Mouse (Mus musculus): ENCODE data around the gene Hdac2. TPM values are rescaled to one million over a fixed set of nuclear protein-coding genes. Genes with fewer than 3 reads are reported as not detected.

Hdac2 gene
- 79.5 and 85.9 TPM in 2 replicates for polyA plus RNA-seq (2015; fragmentation: Nextera tagmentation; extraction: Ambion mirVana)

- Histone ChIP-seq H3K4me1 (replicated peaks; ENCODE audit: control insufficient read depth, insufficient read depth) (no peaks in the 10 kb centered on the region), H3K9me3 (ENCODE audit: control insufficient read depth, low read length) (no peaks in the 10 kb centered on the region), H3K4me2 (replicated peaks; ENCODE audit: low read depth) (peak within 1 kb of the TSS; percentile 75), H3K27ac (replicated peaks) (peak within 1 kb of the TSS; percentile 98), H3K9ac (ENCODE audit: low read length) (peak within 1 kb of the TSS; percentile 97), H3K4me3 (ENCODE audit: low read depth, low read length) (peak within 1 kb of the TSS; percentile 94), H3K27me3 (ENCODE audit: control insufficient read depth, insufficient read depth, low read length) (no peaks in the 10 kb centered on the region), H3K36me3 (ENCODE audit: control insufficient read depth, insufficient read depth, low read length) (no peaks in the 10 kb centered on the region)
- TF ChIP-seq CTCF (IDR thresholded peaks at IDR 0.05; ENCODE audit: low read depth) (no peak), EP300 (optimal IDR thresholded peaks at IDR 0.05) (no peak)
- WGBS = under 1% methylated on average over 61 of the region's 67 CpGs
- DNase-seq (ENCODE audit: low spot score) (peak; percentile 87), ATAC-seq (ENCODE audit: low FRiP score, low TSS enrichment) (peak; percentile 98)
Measured at GRCm38 (mm10) chr10:36974086-36974675, at the start of gene Hdac2. Gene Hdac2 (plus strand): TSS chr10:36974544.

GRCm38 (mm10) chr10:36928212-36928611, 46.1 kb upstream of the Hdac2 start:
- Histone ChIP-seq H3K9me3 (ENCODE audit: control insufficient read depth, low read length) (no peaks in the 10 kb centered on the region), H3K4me3 (ENCODE audit: low read depth, low read length) (no peak overlapping the region), H3K4me1 (replicated peaks; ENCODE audit: control insufficient read depth, insufficient read depth) (no peaks in the 10 kb centered on the region), H3K27me3 (ENCODE audit: control insufficient read depth, insufficient read depth, low read length) (no peaks in the 10 kb centered on the region), H3K27ac (replicated peaks) (no peak overlapping the region), H3K9ac (ENCODE audit: low read length) (no peak overlapping the region), H3K36me3 (ENCODE audit: control insufficient read depth, insufficient read depth, low read length) (no peaks in the 10 kb centered on the region), H3K4me2 (replicated peaks; ENCODE audit: low read depth) (no peak overlapping the region)
- TF ChIP-seq CTCF (IDR thresholded peaks at IDR 0.05; ENCODE audit: low read depth) (peak; percentile 24; the same call in 1 of the 2 replicates), EP300 (optimal IDR thresholded peaks at IDR 0.05) (no peak)
- ATAC-seq (ENCODE audit: low FRiP score, low TSS enrichment) (no peak), DNase-seq (ENCODE audit: low spot score) (no peak)
- 70% methylated on average over 3 of the region's 3 CpGs for WGBS

GRCm38 (mm10) chr10:36935863-36936262, 38.5 kb upstream of the Hdac2 start:
- Histone ChIP-seq H3K9me3 (ENCODE audit: control insufficient read depth, low read length) (no peaks in the 10 kb centered on the region), H3K4me2 (replicated peaks; ENCODE audit: low read depth) (no peak overlapping the region), H3K27ac (replicated peaks) (no peak overlapping the region), H3K4me1 (replicated peaks; ENCODE audit: control insufficient read depth, insufficient read depth) (no peaks in the 10 kb centered on the region), H3K27me3 (ENCODE audit: control insufficient read depth, insufficient read depth, low read length) (no peaks in the 10 kb centered on the region), H3K9ac (ENCODE audit: low read length) (no peak overlapping the region), H3K4me3 (ENCODE audit: low read depth, low read length) (no peak overlapping the region), H3K36me3 (ENCODE audit: control insufficient read depth, insufficient read depth, low read length) (no peaks in the 10 kb centered on the region)
- TF ChIP-seq EP300 (optimal IDR thresholded peaks at IDR 0.05) (no peak), CTCF (IDR thresholded peaks at IDR 0.05; ENCODE audit: low read depth) (no peak)
- DNase-seq (ENCODE audit: low spot score) = no peak
- no peak for ATAC-seq (ENCODE audit: low FRiP score, low TSS enrichment)
- WGBS = 64% methylated on average over 5 of the region's 5 CpGs

- no peak for DNase-seq (ENCODE audit: low spot score)
- Histone ChIP-seq H3K4me2 (replicated peaks; ENCODE audit: low read depth) (no peak overlapping the region), H3K27ac (replicated peaks) (no peak overlapping the region), H3K9ac (ENCODE audit: low read length) (no peak overlapping the region), H3K4me3 (ENCODE audit: low read depth, low read length) (no peak overlapping the region), H3K36me3 (ENCODE audit: control insufficient read depth, insufficient read depth, low read length) (no peaks in the 10 kb centered on the region), H3K4me1 (replicated peaks; ENCODE audit: control insufficient read depth, insufficient read depth) (no peaks in the 10 kb centered on the region), H3K27me3 (ENCODE audit: control insufficient read depth, insufficient read depth, low read length) (no peaks in the 10 kb centered on the region), H3K9me3 (ENCODE audit: control insufficient read depth, low read length) (no peaks in the 10 kb centered on the region)
- 62% methylated on average over 2 of the region's 2 CpGs for WGBS
- TF ChIP-seq EP300 (optimal IDR thresholded peaks at IDR 0.05) = no peak
- no peak for TF ChIP-seq CTCF (IDR thresholded peaks at IDR 0.05; ENCODE audit: low read depth)
- no peak for ATAC-seq (ENCODE audit: low FRiP score, low TSS enrichment)
Measured at GRCm38 (mm10) chr10:36936271-36936670, 38.1 kb upstream of the Hdac2 start.

GRCm38 (mm10) chr10:36951742-36952141, 22.6 kb upstream of the Hdac2 start:
- no peak for TF ChIP-seq CTCF (IDR thresholded peaks at IDR 0.05; ENCODE audit: low read depth)
- no peak for TF ChIP-seq EP300 (optimal IDR thresholded peaks at IDR 0.05)
- no peak for ATAC-seq (ENCODE audit: low FRiP score, low TSS enrichment)
- H3K36me3 ChIP-seq (ENCODE audit: control insufficient read depth, insufficient read depth, low read length) = no peaks in the 10 kb centered on the region
- no peak overlapping the region for H3K4me3 ChIP-seq (ENCODE audit: low read depth, low read length)
- no peak overlapping the region for H3K9ac ChIP-seq (ENCODE audit: low read length)
- no peak overlapping the region for H3K27ac ChIP-seq (replicated peaks)
- no peaks in the 10 kb centered on the region for H3K4me1 ChIP-seq (replicated peaks; ENCODE audit: control insufficient read depth, insufficient read depth)
- H3K27me3 ChIP-seq (ENCODE audit: control insufficient read depth, insufficient read depth, low read length) = no peaks in the 10 kb centered on the region
- H3K4me2 ChIP-seq (replicated peaks; ENCODE audit: low read depth) = no peak overlapping the region
- 69% methylated on average over 2 of the region's 2 CpGs for WGBS
- DNase-seq (ENCODE audit: low spot score) = no peak
- H3K9me3 ChIP-seq (ENCODE audit: control insufficient read depth, low read length) = no peaks in the 10 kb centered on the region

- no peak overlapping the region for H3K27ac ChIP-seq (replicated peaks)
- DNase-seq (ENCODE audit: low spot score) = no peak
- H3K9ac ChIP-seq (ENCODE audit: low read length) = no peak overlapping the region
- no peaks in the 10 kb centered on the region for H3K4me1 ChIP-seq (replicated peaks; ENCODE audit: control insufficient read depth, insufficient read depth)
- ATAC-seq (ENCODE audit: low FRiP score, low TSS enrichment) = no peak
- no peaks in the 10 kb centered on the region for H3K27me3 ChIP-seq (ENCODE audit: control insufficient read depth, insufficient read depth, low read length)
- 65% methylated on average over 2 of the region's 2 CpGs for WGBS
- no peak overlapping the region for H3K4me2 ChIP-seq (replicated peaks; ENCODE audit: low read depth)
- H3K4me3 ChIP-seq (ENCODE audit: low read depth, low read length) = no peak overlapping the region
- no peaks in the 10 kb centered on the region for H3K9me3 ChIP-seq (ENCODE audit: control insufficient read depth, low read length)
- no peaks in the 10 kb centered on the region for H3K36me3 ChIP-seq (ENCODE audit: control insufficient read depth, insufficient read depth, low read length)
- TF ChIP-seq CTCF (IDR thresholded peaks at IDR 0.05; ENCODE audit: low read depth) = no peak
- TF ChIP-seq EP300 (optimal IDR thresholded peaks at IDR 0.05) = no peak
Measured at GRCm38 (mm10) chr10:36952622-36953021, 21.7 kb upstream of the Hdac2 start.
